Mouse (Mus musculus) mature B cell (primary cell): ENCODE results near the gene Xirp2.

Source experiments
- in situ Hi-C: fragments of 300-500 bp; cut with MboI; formaldehyde crosslinking; loops from 2 replicates; pipeline ENCODE4 v1.14.3; 2019

Xirp2 gene

GRCm38 (mm10) chr2:67564851-67565479, 119.2 kb downstream of the Xirp2 start:
- in situ Hi-C loops, result no loop called here

- in situ Hi-C loops, result no loop called here
Measured at GRCm38 (mm10) chr2:67565480-67566331, 119.9 kb downstream of the Xirp2 start, which contains the start of gene B3galt1. B3galt1 (plus strand) TSS chr2:67565871.

GRCm38 (mm10) chr2:67566566-67566965, 120.8 kb downstream of the Xirp2 start:
- in situ Hi-C loops, result no loop called here

- in situ Hi-C loops, result no loop called here
Measured at GRCm38 (mm10) chr2:67567141-67567680, 121.4 kb downstream of the Xirp2 start.
